Mouse (Mus musculus): ENCODE measurements around the gene Adgrl2. TPM values are rescaled to one million over a fixed set of nuclear protein-coding genes. Genes with fewer than 3 reads are reported as not detected.
A peak's percentile ranks its signal among the peaks of the same experiment; 100 is the strongest.

Adgrl2 gene
- polyA plus RNA-seq, 1 experiment from 2014 or later: 77.5 TPM

DNA sequence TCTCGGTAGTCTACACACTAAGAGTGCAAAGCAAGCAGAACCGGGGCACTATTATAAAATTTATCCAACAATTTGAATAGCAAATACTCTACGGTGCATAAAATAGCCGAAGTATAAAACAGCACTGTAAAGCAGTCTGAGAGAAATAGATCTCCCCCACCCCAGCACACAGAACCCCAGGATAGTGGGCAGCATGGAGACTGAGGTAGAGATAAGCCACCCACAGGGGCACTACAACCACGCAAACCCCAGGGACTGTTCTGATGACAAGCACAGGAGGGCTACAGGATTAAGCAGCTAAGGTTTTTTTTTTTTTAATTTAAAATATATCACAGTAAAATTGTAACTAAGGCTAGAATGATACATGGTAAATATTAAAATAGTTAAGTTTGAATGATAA lies 123.7 kb downstream of the Adgrl2 start:
- DNase-seq (ENCODE audit: low spot score): no peak
- Histone ChIP-seq H3K4me1 (replicated peaks; ENCODE audit: control insufficient read depth, insufficient read depth, low read length) (no peaks in the 10 kb centered on the region), H3K27me3 (ENCODE audit: control insufficient read depth, insufficient read depth, low read length) (no peaks in the 10 kb centered on the region), H3K4me3 (ENCODE audit: low read depth, low read length) (no peak overlapping the region), H3K9ac (ENCODE audit: low read depth, low read length) (no peak overlapping the region), H3K9me3 (ENCODE audit: control insufficient read depth, low read length) (no peaks in the 10 kb centered on the region), H3K36me3 (ENCODE audit: control insufficient read depth, insufficient read depth, low read length) (no peaks in the 10 kb centered on the region), H3K4me2 (replicated peaks; ENCODE audit: low read depth, low read length) (no peak overlapping the region), H3K27ac (ENCODE audit: low read depth, low read length) (no peak overlapping the region)
- no peak for ATAC-seq (ENCODE audit: low FRiP score)
- 85% methylated on average over 5 of the region's 5 CpGs for WGBS

DNA sequence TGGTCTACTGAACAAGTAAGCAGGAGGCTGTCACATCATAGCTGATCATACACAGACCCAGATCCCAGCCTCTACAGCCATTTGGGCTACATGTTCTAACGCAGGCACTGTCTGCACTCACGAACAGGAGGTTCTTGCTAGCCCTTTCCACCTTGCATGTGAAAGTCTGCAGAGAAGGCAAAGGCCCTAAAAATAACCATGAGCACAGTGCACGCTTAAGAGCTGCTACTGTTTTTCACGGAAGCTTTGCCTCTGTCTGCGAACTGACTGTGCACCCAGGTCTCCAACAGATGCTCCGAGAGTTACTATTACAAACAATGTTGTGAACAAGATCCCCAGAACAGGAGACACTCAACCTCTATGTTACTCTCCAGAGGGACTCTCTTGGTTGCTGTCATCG lies 124.3 kb downstream of the Adgrl2 start:
- no peak overlapping the region for H3K4me2 ChIP-seq (replicated peaks; ENCODE audit: low read depth, low read length)
- H3K9me3 ChIP-seq (ENCODE audit: control insufficient read depth, low read length): no peaks in the 10 kb centered on the region
- no peak for DNase-seq (ENCODE audit: low spot score)
- no peak overlapping the region for H3K9ac ChIP-seq (ENCODE audit: low read depth, low read length)
- ATAC-seq (ENCODE audit: low FRiP score): no peak
- no peak overlapping the region for H3K4me3 ChIP-seq (ENCODE audit: low read depth, low read length)
- no peaks in the 10 kb centered on the region for H3K4me1 ChIP-seq (replicated peaks; ENCODE audit: control insufficient read depth, insufficient read depth, low read length)
- H3K27me3 ChIP-seq (ENCODE audit: control insufficient read depth, insufficient read depth, low read length): no peaks in the 10 kb centered on the region
- H3K36me3 ChIP-seq (ENCODE audit: control insufficient read depth, insufficient read depth, low read length): no peaks in the 10 kb centered on the region
- 91% methylated on average over 7 of the region's 7 CpGs for WGBS
- H3K27ac ChIP-seq (ENCODE audit: low read depth, low read length): no peak overlapping the region

GRCm38 (mm10) chr3:148865234-148865633 lies 125.1 kb downstream of the Adgrl2 start:
- no peaks in the 10 kb centered on the region for H3K27me3 ChIP-seq (ENCODE audit: control insufficient read depth, insufficient read depth, low read length)
- no peaks in the 10 kb centered on the region for H3K4me1 ChIP-seq (replicated peaks; ENCODE audit: control insufficient read depth, insufficient read depth, low read length)
- H3K36me3 ChIP-seq (ENCODE audit: control insufficient read depth, insufficient read depth, low read length): no peaks in the 10 kb centered on the region
- DNase-seq (ENCODE audit: low spot score) (no peak), ATAC-seq (ENCODE audit: low FRiP score) (no peak)
- no peak overlapping the region for H3K9ac ChIP-seq (ENCODE audit: low read depth, low read length)
- H3K4me3 ChIP-seq (ENCODE audit: low read depth, low read length): no peak overlapping the region
- no peaks in the 10 kb centered on the region for H3K9me3 ChIP-seq (ENCODE audit: control insufficient read depth, low read length)
- H3K27ac ChIP-seq (ENCODE audit: low read depth, low read length): no peak overlapping the region
- H3K4me2 ChIP-seq (replicated peaks; ENCODE audit: low read depth, low read length): no peak overlapping the region
- WGBS: 85% methylated on average over 7 of the region's 7 CpGs

- Histone ChIP-seq H3K4me2 (replicated peaks; ENCODE audit: low read depth, low read length) (no peak overlapping the region), H3K27ac (ENCODE audit: low read depth, low read length) (no peak overlapping the region), H3K9ac (ENCODE audit: low read depth, low read length) (no peak overlapping the region), H3K36me3 (ENCODE audit: control insufficient read depth, insufficient read depth, low read length) (no peaks in the 10 kb centered on the region), H3K9me3 (ENCODE audit: control insufficient read depth, low read length) (no peaks in the 10 kb centered on the region), H3K4me3 (ENCODE audit: low read depth, low read length) (no peak overlapping the region), H3K4me1 (replicated peaks; ENCODE audit: control insufficient read depth, insufficient read depth, low read length) (no peaks in the 10 kb centered on the region), H3K27me3 (ENCODE audit: control insufficient read depth, insufficient read depth, low read length) (no peaks in the 10 kb centered on the region)
- ATAC-seq (ENCODE audit: low FRiP score) (no peak), DNase-seq (ENCODE audit: low spot score) (no peak)
- 72% methylated on average over 7 of the region's 7 CpGs for WGBS
Observed at GRCm38 (mm10) chr3:148861860-148862259, 128.5 kb downstream of the Adgrl2 start.

- 20% methylated on average over 12 of the region's 12 CpGs for WGBS
- Histone ChIP-seq H3K9me3 (ENCODE audit: control insufficient read depth, low read length) (no peaks in the 10 kb centered on the region), H3K27me3 (ENCODE audit: control insufficient read depth, insufficient read depth, low read length) (no peaks in the 10 kb centered on the region), H3K27ac (ENCODE audit: low read depth, low read length) (no peak overlapping the region), H3K9ac (ENCODE audit: low read depth, low read length) (peak overlapping the region; percentile 29; the same call in 1 of the 2 replicates), H3K4me1 (replicated peaks; ENCODE audit: control insufficient read depth, insufficient read depth, low read length) (0 out of 2 replicates have a peak, but pooled peaks cover 3% of the 10 kb centered on the region), H3K4me2 (replicated peaks; ENCODE audit: low read depth, low read length) (peak overlapping the region; percentile 22), H3K36me3 (ENCODE audit: control insufficient read depth, insufficient read depth, low read length) (no peaks in the 10 kb centered on the region), H3K4me3 (ENCODE audit: low read depth, low read length) (no peak overlapping the region)
- peak; percentile 70 for ATAC-seq (ENCODE audit: low FRiP score)
- DNase-seq (ENCODE audit: low spot score): peak; percentile 52
Observed at GRCm38 (mm10) chr3:148854306-148854910, 135.9 kb downstream of the Adgrl2 start.

DNA sequence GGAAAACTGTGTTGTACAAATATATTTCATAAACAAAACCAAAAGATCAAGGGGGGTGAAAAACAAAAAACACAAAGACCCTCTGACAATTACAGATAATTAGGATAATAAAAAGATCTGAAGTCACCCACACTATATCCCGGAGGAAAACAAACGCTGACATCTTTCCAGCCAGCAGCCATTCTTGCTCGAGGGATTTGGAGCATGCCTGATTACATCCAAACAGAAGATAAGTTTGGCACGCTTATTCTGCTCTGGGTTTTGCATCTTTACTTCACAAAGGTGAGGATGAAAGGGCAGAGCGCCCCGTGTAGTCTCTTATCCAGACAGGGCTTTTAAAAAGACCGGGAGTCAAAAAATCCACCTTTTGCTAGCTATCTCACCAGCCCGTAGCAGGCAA lies 137.0 kb downstream of the Adgrl2 start:
- 24% methylated on average over 8 of the region's 8 CpGs for WGBS
- ATAC-seq (ENCODE audit: low FRiP score): no peak
- Histone ChIP-seq H3K9ac (ENCODE audit: low read depth, low read length) (no peak overlapping the region), H3K4me3 (ENCODE audit: low read depth, low read length) (no peak overlapping the region), H3K27ac (ENCODE audit: low read depth, low read length) (no peak overlapping the region), H3K27me3 (ENCODE audit: control insufficient read depth, insufficient read depth, low read length) (no peaks in the 10 kb centered on the region), H3K36me3 (ENCODE audit: control insufficient read depth, insufficient read depth, low read length) (no peaks in the 10 kb centered on the region), H3K4me2 (replicated peaks; ENCODE audit: low read depth, low read length) (no peak overlapping the region; the same call in 1 of the 2 replicates), H3K9me3 (ENCODE audit: control insufficient read depth, low read length) (no peaks in the 10 kb centered on the region), H3K4me1 (replicated peaks; ENCODE audit: control insufficient read depth, insufficient read depth, low read length) (0 out of 2 replicates have a peak, but pooled peaks cover 3% of the 10 kb centered on the region)
- DNase-seq (ENCODE audit: low spot score): peak; percentile 21

DNA sequence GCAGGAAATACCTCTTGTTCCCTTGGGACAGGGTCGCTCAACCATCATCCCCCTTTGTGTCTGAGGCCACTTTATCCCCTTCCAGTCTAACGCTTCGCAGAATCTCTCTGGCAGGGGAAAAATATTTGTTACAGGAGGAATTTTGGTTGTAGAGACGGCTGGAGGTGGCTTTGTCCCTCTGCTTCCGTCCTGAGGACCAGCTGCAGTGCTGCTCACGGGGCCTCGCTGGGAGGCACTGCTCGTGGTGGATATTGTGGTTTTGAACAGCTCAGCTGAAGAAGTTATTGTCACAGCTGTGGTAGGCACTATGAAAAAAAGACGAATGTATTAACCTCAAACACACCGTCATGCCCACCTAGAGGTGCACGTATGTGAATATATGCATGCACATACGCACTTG lies 137.8 kb downstream of the Adgrl2 start:
- no peaks in the 10 kb centered on the region for H3K9me3 ChIP-seq (ENCODE audit: control insufficient read depth, low read length)
- 46% methylated on average over 12 of the region's 12 CpGs for WGBS
- no peak overlapping the region for H3K9ac ChIP-seq (ENCODE audit: low read depth, low read length)
- no peak overlapping the region for H3K27ac ChIP-seq (ENCODE audit: low read depth, low read length)
- DNase-seq (ENCODE audit: low spot score): no peak
- 0 out of 2 replicates have a peak, but pooled peaks have one; percentile 28 for ATAC-seq (ENCODE audit: low FRiP score)
- H3K36me3 ChIP-seq (ENCODE audit: control insufficient read depth, insufficient read depth, low read length): no peaks in the 10 kb centered on the region
- H3K4me2 ChIP-seq (replicated peaks; ENCODE audit: low read depth, low read length): no peak overlapping the region
- no peak overlapping the region for H3K4me3 ChIP-seq (ENCODE audit: low read depth, low read length)
- H3K27me3 ChIP-seq (ENCODE audit: control insufficient read depth, insufficient read depth, low read length): no peaks in the 10 kb centered on the region
- 0 out of 2 replicates have a peak, but pooled peaks cover 3% of the 10 kb centered on the region for H3K4me1 ChIP-seq (replicated peaks; ENCODE audit: control insufficient read depth, insufficient read depth, low read length)

GRCm38 (mm10) chr3:148850821-148851220 lies 139.5 kb downstream of the Adgrl2 start:
- DNase-seq (ENCODE audit: low spot score): no peak
- Histone ChIP-seq H3K9me3 (ENCODE audit: control insufficient read depth, low read length) (no peaks in the 10 kb centered on the region), H3K36me3 (ENCODE audit: control insufficient read depth, insufficient read depth, low read length) (peaks cover 3% of the 10 kb centered on the region), H3K27ac (ENCODE audit: low read depth, low read length) (no peak overlapping the region), H3K4me1 (replicated peaks; ENCODE audit: control insufficient read depth, insufficient read depth, low read length) (0 out of 2 replicates have a peak, but pooled peaks cover 3% of the 10 kb centered on the region), H3K4me2 (replicated peaks; ENCODE audit: low read depth, low read length) (no peak overlapping the region), H3K9ac (ENCODE audit: low read depth, low read length) (no peak overlapping the region), H3K27me3 (ENCODE audit: control insufficient read depth, insufficient read depth, low read length) (no peaks in the 10 kb centered on the region), H3K4me3 (ENCODE audit: low read depth, low read length) (no peak overlapping the region)
- WGBS: 87% methylated on average over 4 of the region's 4 CpGs
- ATAC-seq (ENCODE audit: low FRiP score): no peak

- Histone ChIP-seq H3K9ac (ENCODE audit: low read depth, low read length) (no peak overlapping the region), H3K9me3 (ENCODE audit: control insufficient read depth, low read length) (no peaks in the 10 kb centered on the region), H3K27ac (ENCODE audit: low read depth, low read length) (no peak overlapping the region), H3K27me3 (ENCODE audit: control insufficient read depth, insufficient read depth, low read length) (no peaks in the 10 kb centered on the region), H3K4me3 (ENCODE audit: low read depth, low read length) (no peak overlapping the region), H3K36me3 (ENCODE audit: control insufficient read depth, insufficient read depth, low read length) (peaks cover 3% of the 10 kb centered on the region), H3K4me1 (replicated peaks; ENCODE audit: control insufficient read depth, insufficient read depth, low read length) (0 out of 2 replicates have a peak, but pooled peaks cover 3% of the 10 kb centered on the region), H3K4me2 (replicated peaks; ENCODE audit: low read depth, low read length) (no peak overlapping the region)
- WGBS: 83% methylated on average over 2 of the region's 2 CpGs
- no peak for DNase-seq (ENCODE audit: low spot score)
- ATAC-seq (ENCODE audit: low FRiP score): no peak
Observed at GRCm38 (mm10) chr3:148848366-148848765, 142.0 kb downstream of the Adgrl2 start.

All from hindbrain, embryonic 11.5 days (tissue).